Mouse (Mus musculus): Measurements from ENCODE around the gene Rassf3. TPM values are rescaled to one million over a fixed set of nuclear protein-coding genes. Genes with fewer than 3 reads are reported as not detected.
A peak's percentile ranks its signal among the peaks of the same experiment; 100 is the strongest.

The Rassf3 gene
- total RNA-seq, 2 experiments from 2014 or later: 47.9 to 49.1 TPM

DNA sequence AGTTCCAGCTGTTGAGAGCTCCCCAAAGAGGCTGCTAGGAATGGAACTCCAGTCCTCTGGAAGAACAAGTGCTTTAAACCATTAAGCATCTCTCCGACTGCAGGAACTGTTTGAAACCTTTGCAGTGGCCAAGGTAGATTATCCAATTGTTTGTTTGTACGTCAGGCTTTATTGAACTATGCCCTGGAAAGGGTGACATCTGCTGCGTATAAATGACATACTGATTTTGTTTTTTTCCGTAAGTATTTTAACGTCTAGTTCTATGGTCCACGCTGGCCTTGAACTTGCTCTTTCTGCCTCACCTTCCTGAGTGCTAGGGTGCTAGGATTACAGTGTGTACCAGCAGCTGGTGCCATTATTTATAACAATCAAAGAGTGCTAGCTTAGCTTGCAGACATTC, 13.8 kb upstream of the Rassf3 start:
- DNase-seq: no peak

DNA sequence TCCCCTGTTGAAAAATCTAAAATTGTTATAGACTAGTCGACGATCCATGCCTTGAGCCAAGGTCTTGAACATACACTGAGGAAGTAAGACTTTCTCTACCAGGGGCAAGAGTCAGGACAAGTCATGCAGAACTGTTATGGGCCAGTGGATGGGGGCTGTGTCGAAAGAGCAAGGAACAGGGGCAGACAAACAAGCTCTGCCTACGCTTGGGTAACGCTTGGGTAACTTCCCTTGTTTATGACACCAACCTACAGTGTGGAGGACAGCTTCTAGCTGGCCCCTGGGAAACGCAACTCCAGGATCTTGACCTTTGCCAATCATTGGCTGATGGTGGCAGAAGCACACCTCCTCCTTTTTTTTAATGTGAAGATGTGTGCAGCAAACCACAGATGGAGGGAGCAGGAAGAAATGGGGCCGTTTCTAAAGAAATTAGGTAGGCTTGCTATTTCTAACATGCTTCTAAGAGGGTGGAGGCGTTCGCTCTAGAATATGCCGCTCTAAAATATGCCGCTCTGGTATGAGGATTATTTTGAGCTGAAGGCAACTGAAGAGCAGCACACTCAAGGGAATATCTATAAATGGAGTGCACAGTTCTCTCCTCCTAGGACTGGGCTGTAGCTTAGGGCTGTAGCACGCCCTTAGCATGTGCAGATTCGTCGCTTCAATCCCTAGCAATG, 12.6 kb upstream of the Rassf3 start:
- DNase-seq: peak; percentile 38

DNA sequence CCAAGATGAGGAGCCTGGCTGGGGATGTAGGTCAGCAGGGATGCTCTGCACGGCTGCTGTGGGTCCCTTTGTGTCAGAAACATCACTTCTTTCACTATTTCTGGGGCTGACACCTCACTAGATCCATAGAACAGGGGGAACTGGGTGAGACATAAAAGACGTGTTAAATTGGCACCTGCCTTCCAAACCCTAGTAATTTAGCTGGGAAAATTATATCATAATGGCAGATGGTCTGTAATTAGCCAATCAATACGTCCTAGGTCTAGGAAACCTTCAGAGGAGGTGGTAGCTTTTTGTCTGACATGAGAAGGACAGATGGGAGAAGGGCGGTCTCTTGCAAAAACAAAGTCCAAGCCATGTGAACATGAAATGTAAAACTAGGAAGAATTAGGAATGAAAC, 11.6 kb upstream of the Rassf3 start:
- no peak for DNase-seq

DNA sequence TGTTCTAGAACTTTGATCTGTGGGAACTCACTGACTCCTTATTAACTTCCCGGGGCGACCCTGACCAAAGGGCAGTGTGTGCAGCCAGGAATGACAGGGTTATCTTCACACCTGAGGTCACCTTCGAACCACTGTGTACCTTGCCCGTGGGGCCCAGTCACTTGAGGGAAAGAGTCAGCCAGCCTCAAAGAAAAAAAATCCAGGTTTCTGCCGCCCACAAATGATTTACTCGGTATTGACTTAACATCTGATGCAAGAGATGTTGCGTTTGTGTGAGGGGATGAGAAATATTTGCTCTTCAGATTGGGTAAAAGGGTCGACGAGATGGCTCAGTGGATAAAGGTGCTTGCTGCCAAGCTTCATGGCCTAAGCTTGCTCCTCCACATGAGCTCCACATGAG, 10.2 kb upstream of the Rassf3 start:
- no peak for DNase-seq

DNA sequence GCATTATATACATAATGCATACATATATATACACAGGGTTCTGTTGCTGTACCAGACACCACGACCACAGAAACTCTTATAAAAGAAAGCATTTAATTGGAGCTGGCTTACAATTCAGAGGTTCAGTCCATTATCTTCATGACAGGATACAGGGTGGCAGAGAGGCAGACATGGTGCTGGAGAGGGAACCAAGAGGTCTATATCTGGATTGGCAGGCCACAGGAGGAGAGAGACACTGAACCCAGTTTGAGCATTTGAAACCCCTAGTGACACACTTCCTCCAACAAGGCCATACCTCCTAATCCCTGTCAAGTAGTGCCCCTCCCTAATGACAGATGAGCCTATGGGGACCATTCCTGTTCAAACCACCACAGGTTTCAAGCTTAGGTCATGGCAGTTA, 7.2 kb upstream of the Rassf3 start:
- DNase-seq: no peak

DNA sequence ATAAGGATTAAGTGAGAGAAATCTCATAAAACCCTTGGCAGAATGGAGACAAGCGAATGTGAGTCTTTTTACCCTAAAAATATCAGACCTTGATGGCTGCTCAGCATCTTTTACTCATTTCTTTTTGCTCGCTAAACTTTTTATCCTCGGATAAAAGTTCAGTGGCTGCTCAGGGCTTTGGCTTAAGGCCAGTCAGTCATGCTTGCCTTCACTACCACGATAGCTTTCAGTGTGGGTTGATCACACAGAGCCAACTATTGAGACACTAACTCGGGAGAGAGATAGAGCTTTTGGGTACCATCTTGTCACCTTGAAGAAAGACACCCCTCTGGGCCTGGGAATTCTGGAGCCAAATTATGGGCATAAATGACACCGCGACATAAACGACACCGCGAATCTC, 5.0 kb upstream of the Rassf3 start:
- DNase-seq: no peak

DNA sequence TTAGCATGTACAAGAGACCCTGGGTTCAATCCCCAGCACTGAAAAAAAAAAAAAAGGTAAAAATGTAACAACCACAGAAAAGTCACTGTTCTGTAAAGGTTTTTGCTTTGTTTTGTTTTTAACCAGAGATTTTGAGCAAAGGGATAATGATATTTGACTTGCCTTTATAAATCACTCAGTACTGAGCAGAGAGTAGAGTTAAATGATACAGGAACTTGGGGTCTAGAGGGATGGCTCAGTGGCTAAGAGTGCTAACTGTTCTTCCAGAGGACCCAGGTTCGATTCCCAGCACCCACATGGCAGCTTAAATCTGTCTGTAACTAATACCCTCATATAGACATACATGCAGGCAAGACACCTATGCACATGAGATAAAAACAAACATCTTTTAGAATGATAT, 3.8 kb upstream of the Rassf3 start:
- DNase-seq: no peak

DNA sequence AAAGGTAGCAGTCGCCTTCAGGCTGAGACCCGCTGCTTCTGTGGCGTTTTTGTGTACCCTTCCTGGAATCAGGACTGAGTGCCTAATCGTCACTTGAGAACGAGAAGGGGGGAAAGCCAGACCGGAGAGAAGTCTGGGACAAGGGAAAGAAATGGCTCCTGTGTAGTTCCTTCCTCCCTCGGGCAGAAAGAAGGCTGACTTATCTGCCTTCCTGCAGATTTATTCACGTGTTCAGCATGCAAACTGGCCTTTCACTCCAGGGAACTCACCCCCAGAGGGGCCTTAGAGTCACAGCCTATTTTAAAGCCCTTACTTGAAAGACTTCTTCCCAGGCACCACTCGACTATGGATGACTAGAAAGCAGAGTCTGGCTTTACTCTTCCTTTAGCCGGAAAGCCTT, 1.3 kb upstream of the Rassf3 start:
- DNase-seq: peak; percentile 24

DNA sequence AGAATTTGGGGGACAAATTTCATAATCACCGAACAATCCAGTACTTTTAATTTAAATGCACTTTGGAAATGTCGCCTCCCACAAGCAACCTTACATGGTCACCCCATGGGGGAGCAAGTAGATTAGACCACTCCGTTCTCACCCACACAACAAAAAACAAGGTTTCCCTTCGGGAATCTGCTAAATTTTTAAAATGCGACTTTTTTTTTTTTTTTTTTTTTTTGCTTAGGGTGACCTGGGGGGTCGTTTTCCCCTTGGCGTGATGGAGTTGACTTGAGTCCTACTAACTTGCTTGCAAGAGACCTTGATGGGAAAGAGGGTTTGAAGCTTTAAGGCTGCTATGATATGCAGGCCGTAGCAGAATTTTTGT, 806 bp upstream of the Rassf3 start:
- no peak for DNase-seq

DNA sequence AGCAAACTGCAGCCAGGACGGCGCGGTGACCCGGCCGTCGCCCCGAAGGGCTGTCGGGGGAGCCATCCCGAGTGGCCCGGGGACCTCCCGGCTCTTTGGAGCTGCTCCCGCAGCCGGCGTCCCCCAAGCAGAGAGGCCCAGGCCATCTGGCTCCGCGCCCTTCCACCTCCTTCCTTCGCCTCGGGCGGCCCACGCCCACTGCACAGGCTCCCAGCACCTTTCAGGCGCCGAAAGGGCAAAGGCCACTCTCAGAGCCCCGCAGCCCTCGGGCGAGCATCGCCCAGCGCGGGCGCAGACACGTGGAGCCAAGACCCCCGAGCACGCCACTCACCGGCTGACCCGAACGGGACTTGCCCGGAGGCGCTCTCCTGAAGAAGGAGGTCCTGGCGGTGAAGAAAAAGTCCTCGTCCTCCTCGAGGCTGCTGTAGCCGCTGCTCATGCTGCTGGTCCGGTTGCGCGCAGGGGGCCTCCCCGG, 438 bp downstream of the Rassf3 start:
- peak; percentile 74 for DNase-seq

DNA sequence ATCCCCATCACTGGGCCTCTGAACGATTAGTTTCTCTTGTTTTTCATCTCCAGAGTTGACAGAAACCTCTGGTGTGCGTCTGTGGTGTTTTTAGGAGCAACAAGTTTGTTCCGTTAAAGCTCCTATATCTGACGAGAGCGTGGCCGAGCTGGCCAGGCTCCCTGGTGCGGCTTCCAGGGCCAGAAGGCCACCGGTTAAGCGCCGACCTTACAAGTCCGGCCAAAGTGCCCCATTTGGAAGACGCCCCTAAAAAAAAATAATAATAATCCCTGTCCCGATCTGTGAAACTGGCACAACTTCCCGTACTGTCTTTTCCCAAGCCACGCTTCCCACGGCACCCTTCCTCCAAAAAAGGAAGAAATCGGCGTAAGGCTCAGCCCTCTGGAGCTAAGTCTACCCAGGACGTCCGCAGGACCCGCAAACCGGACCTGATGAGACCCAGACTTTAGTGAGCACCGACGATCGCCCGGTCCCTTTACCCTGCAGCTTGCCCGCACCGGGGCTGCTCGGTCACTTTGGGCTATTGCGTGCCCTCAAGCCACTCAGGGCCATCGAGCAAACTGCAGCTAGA, 961 bp downstream of the Rassf3 start:
- DNase-seq: peak; percentile 51

DNA sequence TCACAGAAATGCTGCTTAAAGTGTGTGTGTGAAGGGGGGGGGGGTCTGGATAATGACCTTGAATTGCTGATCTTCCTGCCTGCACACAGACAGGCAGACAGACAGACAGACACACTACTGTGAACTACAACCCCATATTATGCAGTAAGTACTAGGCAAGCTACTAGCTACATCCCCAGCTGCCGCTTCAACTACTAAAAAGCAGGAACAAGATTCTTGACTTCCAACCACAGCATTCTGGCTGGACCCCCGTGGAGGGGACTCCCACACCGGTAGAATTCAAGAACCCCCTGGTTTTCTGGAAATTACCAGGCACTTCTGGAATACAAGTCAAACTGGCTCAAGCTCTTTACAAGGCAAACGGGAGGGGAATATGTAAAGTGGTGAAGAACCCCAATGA, 1.9 kb downstream of the Rassf3 start:
- peak; percentile 9 for DNase-seq

DNA sequence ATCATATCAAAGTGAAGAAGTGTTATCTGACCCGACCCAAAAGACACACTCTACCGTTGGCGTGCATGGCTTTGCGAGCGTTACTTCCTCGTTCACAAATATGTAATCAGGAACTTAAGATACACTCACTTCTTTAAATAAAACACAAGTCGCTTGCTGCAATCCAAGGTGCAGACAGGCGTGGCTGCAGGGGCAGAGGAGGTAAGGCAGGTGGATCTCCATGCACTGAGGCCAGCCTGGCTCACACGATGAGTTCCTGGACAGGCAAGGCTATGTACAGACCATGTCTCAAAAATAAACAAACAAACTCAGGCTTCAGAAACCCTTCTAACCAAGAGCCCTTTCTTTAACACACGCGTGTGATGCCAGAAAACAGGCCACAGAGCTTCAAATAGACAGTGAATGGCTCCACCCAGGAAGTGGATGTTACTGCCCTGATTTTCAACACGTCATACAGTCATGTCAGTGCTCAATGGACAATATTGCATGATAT, 2.4 kb downstream of the Rassf3 start:
- DNase-seq: no peak

DNA sequence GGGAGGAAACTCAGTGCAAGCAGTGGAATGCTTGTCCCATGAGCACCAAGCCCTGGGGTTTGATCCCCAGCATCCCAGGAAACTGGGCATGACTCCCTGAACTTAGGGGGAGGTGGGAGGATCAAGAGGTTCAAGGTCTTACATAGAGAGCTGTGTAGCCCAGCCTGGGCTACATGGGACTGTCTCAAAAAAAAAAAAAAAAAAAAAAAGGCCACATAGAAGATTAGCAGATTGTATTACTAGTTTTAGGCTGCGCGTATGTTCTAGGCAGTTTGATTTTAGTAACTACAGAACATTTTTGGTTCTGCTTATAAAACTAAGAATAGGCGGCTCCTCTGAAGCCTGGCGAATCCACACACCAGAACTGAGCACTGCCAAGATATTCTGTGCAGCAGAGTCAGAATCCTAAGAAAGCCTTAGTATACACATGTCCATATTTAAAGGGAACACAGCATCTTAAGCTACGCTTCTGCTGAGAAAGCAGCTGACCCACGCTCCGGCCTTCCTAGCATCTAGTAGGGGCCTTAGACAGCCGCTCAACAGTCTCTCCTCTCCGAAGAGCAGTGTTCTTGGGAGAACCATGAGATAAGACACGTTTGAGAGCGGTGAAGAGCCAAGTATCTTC, 3.4 kb downstream of the Rassf3 start:
- no peak for DNase-seq

DNA sequence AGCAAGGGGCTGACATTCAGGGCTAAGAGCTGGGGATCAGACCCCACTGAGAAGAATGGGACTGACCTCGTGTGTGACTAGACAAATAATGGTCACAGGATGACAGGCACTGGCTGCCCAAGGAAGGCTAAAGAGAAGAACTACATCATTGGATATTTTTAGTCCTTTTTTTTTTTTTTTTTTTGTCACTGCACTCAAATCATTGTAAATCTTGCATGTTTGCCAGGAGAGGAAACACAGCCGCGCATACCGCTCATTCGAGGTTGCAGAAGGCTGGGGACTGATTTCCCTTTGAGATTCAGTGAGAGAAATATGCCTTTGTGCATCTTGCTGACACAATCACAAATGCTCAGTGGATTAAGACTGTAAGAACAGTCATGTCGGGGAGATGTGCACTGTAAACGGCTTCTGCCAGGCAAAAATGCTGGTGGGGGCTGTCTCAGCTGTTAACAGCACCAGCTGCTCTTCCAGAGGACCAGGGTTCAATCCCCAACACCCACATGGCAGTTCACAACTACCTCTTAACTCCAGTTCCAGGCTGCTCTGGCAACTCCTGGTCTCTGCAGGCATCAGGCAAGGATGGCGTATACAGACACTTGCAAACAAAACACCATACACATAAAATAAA, 4.5 kb downstream of the Rassf3 start:
- peak; percentile 46 for DNase-seq

DNA sequence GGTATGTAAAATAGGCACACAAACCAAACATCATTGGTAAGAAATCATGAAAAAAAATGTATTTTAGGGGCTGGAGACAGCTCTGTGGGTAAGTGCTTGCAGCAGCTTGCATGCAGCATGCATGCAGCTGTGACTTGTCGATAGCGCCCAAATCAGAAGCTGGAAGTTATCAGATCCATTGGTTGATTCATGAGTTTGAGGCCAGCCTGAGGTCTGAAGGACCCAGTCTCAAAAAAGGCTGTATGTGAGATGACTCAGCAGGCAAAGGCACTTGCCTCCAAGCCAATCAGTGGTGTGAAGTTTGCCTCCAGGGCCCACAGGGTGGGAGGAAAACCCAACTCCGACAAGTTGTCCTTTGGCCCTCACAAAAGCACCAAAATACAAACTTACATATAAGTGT, 6.5 kb downstream of the Rassf3 start:
- no peak for DNase-seq

DNA sequence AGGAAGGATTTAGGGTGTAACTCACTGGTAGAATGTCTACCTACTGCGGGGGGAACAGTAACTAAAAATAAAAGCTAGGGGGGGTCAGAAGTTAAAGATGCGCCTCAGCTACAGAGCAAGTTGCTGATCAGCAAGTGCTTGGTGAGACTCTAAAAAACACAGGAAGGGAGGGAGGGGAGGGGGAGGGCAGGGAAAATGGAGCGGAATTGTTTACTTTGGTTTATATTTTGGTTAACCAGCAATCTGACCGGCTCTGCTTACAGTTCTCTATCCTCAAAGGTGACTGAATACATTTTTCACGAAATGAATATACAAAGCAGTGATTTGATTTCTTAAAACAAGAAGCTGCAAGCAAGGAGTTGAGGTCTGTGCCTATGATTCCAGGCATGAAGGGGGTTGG, 7.2 kb downstream of the Rassf3 start:
- DNase-seq: no peak

DNA sequence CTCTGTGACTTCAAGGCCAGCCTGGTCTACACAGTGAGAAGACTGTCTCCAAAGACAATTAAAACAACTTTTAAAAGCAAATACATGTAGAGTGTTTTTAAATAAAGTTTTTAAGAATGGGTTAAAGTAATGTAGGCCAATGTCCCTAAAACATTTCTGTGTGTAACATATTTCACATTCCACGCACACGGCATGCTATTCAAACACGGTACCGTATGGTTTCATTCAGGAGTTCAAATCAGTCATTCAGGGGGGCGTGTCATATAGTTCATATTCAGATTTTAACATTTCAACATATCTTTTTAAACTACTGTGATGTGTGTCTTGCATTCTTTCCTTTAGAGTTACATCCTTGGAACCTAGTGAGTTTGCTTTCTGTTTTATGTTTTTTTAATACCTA, 7.9 kb downstream of the Rassf3 start:
- DNase-seq: no peak

DNA sequence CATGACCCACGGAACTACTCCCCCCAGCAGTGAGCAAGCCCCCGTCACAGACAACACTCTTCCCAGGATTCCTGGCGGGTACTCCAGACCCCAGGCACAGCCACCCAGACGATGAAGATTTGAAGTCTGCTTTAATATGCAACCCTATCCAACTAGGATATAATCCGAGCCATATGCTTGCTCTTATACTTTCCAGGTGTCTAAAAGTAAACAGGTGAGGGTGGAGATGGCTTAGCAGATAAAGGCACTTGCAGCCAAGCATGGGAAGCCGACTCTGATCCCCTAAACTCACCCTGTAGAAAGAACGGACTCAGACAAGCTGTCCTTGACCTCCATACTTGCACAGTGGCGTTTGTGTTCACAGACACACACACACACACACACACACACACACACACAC, 8.4 kb downstream of the Rassf3 start:
- DNase-seq: no peak

DNA sequence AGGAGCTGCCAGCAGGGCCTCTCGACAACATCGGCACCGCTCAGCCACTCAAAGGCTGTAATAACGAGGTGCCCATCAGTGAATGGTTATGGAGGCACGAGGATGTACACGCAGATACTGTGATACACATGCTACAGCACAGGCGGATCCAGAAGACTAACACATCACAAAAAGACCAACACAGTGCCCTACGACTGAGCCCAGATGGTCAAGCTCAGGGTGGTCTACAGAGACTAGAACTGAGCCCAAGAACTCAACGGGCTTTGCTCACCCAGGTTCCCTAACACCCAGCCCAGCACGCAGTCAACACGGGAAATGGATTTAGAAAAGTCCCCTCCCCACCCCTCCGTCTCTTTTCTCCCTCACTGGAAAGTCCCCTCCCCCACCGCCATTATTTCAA, 9.1 kb downstream of the Rassf3 start:
- no peak for DNase-seq

DNA sequence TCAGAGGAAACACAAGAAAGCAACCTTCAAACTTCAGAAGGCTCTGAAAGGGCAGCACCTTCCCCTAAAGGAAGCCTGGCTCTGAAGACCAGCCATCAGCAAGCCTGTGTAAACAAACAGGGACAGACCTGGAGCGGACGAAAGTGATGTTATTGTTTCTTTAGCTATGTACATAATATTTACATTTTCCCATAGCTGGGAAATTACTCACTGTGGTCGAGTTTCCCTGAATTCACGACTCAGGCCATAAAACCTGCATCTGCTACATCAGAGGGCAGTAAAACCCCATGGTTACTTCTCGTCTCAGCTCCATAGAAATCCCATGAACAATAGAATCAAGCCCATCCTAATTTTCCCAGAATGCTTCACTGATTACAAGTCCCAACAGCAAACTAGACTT, 11.1 kb downstream of the Rassf3 start:
- DNase-seq: no peak

DNA sequence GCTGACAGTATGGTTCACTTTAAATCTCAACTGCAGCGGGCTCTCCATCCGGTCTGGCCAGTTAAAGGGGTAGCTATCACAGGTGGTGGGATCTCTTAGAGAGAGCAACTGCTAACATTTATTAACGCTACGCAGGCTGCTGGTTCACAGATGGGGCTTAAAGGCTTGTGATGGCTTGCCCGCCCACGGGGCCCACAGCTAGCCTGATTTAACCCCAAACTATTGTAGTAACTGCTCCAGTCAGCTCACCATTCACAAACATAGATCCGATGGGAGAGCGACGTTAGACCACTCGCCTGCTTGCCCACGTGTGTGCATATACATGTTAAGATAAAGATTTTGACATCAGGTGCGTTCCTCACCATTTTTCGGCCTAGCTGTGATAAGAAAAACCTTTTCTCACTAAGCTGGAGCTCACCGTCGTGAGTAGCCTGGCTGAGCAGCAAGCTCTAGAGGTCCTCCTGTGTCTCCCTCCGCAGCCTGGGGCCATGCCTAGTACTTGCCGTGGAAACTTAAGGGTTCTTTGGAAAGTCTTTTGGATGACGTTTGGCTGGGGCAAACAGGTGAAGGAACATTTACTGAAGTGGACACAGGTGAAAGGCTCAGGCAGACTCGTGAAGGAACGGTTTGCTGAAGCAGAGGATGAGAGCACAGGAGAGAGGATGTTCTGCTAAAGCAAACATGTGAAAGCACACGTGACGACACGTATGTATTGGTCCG, 13.8 kb downstream of the Rassf3 start:
- no peak for DNase-seq

Data from adrenal gland, postnatal 10 days (tissue).